Mouse (Mus musculus) left cerebral cortex, postnatal 25 days (tissue): ENCODE measurements around the gene Agpat3. TPM values are rescaled to one million over a fixed set of nuclear protein-coding genes. Genes with fewer than 3 reads are reported as not detected.

Source experiments
- DNase-seq, 2 experiments: peaks; one replicate each; pipeline ENCODE4 v3.0.0; 2022; ENCODE audit warnings: low spot score in 2 of 2, mixed read lengths in 1 of 2
- intact Hi-C: fragments of 180-260 bp; cut with DNase I; formaldehyde crosslinking; loops from one replicate; pipeline ENCODE4 v1.15.1; 2025
- total RNA-seq, 2 experiments: library from RNA; stranded (reverse); gene quantifications; 2 replicates each; pipeline ENCODE4 v1.2.3; 2021

Agpat3 gene
- total RNA-seq, 2 experiments from 2014 or later, result 258 to 277 TPM

GRCm38 (mm10) chr10:78279210-78279609 is 73.1 kb downstream of the Agpat3 start:
- peak; percentile 65 to 68 for DNase-seq
- intact Hi-C loops, result loop anchor here (1.0 kb wide), 2 partner anchors 113 to 117 kb away; no protein-coding TSS in a partner anchor

DNA sequence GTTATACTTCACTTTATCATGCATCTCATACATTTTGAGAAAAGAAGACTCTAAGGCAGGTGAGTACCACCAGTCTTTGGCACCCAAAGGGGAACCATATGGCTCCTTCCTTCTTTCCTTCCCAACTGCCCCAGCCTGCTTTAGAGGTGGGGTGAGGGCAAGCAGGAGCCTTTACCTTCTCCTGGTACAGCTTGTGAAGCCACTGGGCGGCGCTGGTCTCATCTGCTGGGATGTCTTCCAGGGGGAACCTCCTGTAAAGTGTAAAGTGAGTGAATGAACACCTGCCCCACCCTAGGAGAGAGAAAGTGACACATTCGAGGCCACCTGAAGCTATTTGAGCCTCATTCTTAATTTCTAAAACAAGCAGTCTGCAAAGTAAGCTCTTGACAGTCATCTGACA is 74.5 kb downstream of the Agpat3 start:
- DNase-seq, result no peak
- intact Hi-C loops, result no loop called here

DNA sequence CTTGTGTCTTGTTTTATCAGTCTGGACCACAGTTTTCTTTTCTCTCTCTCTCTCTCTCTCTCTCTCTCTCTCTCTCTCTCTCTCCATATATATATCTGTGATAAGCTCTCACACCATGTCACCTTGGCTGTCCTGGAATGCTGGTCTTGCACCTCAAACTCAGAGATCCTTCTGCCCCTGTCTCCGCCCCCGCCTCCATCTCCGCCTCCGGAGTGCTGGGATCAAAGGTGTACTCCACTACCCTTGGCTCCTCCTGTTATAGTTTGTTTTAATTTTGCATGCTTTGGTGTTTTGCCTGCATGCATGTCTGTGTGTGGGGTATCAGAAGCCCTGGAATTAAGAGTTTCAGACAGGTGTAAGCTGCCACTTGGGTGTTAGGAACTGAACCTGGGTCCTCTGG is 76.0 kb downstream of the Agpat3 start:
- no peak for DNase-seq
- intact Hi-C loops, result no loop called here

DNA sequence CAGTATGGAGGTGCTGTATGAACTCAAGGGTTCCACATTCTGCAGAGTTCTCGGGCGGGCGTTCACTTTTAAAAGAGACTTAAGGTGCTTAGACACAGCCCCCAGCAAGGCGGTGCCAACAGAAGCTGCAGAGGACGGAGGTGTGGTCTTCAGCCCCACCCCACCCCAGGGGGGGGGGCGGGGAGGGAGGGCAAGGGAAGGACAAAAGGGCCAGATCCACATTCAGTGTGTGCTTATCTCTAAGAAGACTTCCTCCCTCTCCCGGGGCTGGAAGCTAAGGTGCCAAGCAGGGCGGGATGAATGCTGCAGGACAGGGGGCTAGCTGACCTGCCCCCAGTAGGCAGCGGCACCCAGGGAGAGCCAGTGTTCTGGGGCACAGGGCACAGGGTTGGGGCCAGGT is 79.4 kb downstream of the Agpat3 start:
- no peak for DNase-seq
- intact Hi-C loops, result no loop called here

DNA sequence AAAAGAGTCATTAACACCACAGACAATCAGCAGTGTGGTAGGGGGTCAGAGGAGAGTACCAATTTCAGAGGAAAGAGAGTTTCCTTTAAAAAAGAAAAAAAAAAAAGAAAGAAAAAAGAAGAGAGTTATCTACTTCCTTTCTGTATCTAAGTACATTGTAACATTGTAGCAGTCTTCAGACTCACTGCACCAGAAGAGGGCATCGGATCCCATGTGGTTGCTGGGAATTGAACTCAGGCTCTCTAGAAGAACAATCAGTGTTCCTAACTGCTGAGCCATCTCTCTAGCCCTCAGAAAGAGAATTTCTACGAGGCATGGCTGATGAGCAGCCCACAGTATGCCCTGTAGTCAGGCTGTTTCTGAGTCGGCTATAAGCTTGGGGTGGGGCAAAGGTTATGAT is 86.4 kb downstream of the Agpat3 start:
- intact Hi-C loops, result no loop called here

GRCm38 (mm10) chr10:78264735-78265134 is 87.6 kb downstream of the Agpat3 start:
- no peak for DNase-seq
- intact Hi-C loops, result no loop called here

More for the DNA sequence above, 86.4 kb downstream of the Agpat3 start:
- no peak for DNase-seq

DNA sequence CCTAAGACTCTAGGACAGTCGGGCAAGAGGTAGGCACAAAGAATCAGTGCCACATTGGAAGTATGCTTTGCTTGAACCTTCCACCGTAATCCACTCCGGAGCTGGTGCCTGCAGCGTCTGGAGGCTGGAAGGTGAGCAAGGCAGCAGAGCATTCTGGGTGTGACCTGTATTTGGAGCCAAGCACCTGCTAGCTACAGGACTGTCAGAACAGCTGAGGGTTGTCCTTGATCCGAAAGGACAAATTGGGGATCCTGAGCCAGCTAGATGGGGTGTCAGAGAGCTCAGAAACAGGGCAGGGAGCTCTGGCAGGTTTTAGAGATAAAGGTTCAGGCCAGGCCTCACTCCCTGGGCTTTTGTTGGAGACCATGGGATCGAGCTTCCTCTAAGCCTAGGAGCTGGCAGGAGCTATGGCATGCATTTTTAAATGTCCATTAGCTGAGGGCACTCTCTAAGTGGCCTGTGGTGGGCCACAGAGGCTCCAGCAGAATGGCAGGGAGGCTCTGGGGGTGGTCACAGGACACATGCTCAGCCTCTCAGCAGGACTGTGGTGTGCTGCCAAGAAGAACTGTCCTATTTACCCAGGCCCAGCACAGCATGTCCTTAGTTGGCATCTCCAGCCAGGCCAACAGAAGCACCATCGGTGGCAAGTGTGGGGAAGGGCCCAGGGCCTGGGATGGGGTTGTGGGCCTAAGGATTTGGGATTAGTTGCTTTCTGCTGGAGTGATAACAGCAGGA is 91.2 kb downstream of the Agpat3 start:
- intact Hi-C loops, result no loop called here
- no peak for DNase-seq

DNA sequence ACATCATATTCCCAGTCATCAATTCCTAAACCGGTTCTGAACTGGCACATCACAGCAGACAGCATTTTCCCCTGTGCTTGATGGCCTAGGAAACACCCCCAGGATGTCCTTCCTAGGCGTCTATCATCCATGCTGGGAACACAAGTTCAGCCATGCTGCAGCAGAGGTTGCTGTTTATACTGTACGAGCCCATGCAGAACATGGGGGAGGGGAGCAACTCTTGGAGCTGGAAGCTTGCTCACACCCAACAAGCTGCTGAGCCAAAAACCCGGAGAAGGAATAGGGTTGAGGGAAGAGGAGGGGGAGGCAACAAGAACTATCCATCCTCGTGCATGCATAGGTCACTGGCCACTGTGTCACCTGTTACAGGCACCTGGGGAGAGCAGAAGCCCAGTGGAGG is 92.0 kb downstream of the Agpat3 start:
- no peak for DNase-seq
- intact Hi-C loops, result no loop called here

DNA sequence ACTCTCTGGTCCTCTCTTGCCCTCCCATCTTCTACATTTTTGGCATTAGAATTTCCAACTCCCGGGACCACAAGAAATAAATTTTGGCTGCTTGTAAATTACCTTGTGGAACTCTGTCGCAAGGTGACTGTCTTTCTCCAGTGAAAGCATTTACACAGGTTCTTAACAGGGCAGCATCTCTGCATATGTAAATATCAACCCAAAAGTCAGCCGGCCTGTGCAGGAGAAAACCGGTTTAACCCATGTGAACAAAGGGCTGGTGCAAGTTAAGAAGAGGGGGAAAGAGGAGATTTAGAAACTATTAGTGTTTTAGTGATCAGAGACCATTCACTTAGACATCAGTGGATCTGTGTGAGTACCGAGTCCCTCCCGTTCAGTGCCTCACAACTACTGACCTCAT is 92.6 kb downstream of the Agpat3 start:
- intact Hi-C loops, result no loop called here

DNA sequence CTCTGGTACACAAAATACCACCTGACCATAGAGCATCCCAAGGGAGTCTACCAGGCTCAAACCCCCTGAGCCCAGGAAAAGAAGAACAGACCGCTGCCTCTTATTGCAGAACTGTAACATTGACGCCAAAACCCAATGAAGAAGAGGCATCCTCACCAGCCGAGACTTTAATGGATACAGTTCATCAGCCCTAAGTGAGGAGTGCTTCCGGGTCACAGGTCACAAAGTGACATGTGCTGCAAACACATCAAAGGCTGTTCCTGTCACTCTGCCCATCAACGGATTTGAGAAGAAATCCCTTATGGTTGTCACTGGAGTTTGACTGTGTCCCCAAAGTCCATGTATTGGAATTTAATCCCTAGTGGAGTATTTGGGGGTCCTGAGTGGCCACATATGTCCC is 93.1 kb downstream of the Agpat3 start:
- intact Hi-C loops, result no loop called here
- DNase-seq, result no peak

More for the DNA sequence above, 92.6 kb downstream of the Agpat3 start:
- no peak for DNase-seq

DNA sequence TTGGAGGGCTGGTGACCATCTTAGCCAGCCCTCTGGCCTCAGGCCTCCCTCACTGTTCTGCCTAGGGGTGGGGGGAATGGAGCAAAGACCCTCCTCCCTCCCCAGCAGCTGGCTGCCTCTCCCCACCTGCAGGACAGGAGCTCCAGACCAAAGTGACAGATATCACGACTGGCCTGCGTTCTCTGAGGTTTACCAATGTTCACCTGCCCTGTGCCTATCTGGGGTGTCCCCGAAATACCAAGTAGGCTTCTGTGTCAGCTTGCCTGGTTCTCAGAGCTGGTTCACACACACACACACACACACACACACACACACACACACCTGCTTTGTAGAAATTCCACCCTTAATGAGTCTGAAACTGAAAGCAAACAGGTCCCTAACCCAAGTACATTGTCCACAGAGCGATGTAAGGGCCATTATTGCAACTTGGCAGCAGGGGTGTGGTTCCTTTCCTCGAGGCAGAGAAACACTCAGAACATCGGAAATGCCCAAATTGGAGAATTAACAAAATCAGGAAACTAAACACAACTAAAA is 94.1 kb downstream of the Agpat3 start:
- intact Hi-C loops, result no loop called here
- DNase-seq, result no peak

DNA sequence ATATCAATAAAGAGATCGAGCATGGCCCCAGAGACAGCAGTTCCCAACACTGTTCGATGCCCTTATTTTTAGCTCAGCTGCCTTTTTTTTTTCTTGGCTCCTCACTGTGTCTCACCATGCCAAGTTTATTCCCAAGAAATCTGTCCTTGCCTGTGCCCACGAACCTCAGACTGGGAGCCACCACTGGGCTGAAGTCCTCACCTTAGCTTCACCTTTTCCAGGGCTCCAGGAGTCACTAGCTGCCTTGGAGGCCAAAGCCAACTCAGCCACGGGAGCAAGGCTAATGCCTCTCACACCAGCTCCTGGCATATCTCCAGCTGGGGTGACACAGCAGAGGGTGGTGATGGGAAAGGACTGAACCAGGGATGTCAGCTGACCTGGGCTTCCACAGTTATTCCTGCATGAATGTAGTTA is 96.6 kb downstream of the Agpat3 start:
- peak in 1 of 2 experiments; percentile 69 for DNase-seq
- intact Hi-C loops, result no loop called here

DNA sequence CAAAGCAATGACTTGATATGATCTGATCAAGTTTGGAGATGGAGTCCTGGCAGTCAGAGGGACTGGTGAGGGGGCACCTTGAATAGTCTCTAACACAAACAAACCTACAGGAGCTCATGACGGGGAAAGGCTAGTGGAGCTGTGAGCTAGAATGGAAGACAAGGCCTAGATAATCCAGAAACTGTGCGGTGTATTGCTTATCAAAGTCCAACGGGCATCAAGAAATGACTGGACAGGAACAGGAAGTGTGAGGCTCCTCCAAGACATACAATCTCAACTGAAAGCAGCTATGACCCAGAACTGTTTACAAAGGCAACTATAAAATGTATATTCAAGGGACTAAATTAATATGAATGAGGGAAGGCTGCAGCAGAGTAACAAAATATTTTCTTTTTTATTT is 105.1 kb downstream of the Agpat3 start:
- no peak for DNase-seq
- intact Hi-C loops, result loop anchor here (10.0 kb wide), 1 partner anchor 328 kb away; the partner anchor contains the start of gene Ilvbl

- DNase-seq, result no peak
- intact Hi-C loops, result loop anchor here (10.0 kb wide), 1 partner anchor 328 kb away; the partner anchor contains the start of gene Ilvbl
Measured at GRCm38 (mm10) chr10:78246725-78247124, 105.6 kb downstream of the Agpat3 start.

GRCm38 (mm10) chr10:78245225-78245547 is 107.1 kb downstream of the Agpat3 start:
- intact Hi-C loops, result loop anchor here (10.0 kb wide), 1 partner anchor 330 kb away; the partner anchor contains the start of gene Ilvbl
- no peak for DNase-seq

DNA sequence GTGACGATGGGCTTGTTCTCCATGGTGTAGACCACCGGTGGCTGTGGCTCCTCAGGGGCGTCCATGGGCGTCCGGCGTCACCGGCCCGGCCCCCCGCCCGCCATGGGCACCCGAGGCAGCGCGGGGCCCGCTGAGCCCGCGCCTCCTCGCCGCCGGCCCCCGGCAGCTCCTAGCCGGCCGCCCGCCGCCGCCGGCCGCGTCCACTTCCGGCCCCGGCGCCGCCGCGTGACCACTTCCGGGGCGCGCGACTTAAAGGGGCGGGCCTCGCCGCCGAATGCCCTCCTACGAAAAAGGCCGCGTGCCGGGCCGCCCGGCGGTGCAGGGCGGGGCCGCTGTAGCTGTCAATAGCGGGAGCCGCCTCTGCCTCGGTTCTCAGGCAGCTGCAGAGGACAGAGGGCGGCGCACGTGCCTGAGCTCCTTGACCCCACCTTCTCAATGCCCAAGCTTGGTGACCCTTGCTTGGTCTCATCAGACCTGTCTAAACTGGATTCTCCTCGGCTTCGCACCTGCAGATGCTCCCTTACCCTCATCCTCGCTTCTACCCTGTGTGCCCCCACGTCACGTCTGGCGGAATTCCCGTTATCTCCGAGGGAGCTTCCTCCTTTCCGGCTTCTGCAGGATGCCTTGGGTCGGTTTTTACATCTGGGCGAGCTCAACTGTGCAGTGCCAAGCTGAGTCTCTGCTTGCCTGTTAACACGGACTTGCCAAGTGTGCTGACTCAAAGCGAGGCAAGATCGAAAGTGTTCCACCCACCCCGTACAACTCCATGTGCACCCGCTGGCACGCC is 107.7 kb downstream of the Agpat3 start, which contains the start of gene Trappc10:
Gene Trappc10, minus strand, starts transcription at position 204 of the 787 bp plus-strand sequence.
- peak; percentile 88 to 91 for DNase-seq
- intact Hi-C loops, result loop anchor here (10.0 kb wide), 1 partner anchor 330 kb away; the partner anchor contains the start of gene Ilvbl

DNA sequence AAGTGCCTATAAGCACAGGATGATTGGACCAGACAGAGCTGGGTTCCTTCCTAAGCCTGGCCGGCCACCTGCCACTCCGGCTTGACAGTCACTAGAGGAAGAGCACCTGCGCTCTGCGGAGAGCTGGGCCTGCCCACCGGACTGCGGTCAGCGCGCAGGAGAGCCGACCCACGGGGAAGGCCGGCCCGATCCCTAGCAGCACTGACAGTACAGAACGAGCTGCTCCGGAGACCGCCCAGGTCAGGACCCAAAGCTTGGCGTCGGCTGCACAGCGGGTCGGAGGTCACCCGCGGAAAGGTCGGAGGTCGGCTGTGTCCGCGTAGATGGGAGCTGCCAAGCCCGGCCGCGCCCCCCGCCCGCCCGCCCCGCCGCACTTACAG is 108.2 kb downstream of the Agpat3 start:
- intact Hi-C loops, result loop anchor here (10.0 kb wide), 1 partner anchor 331 kb away; the partner anchor contains the start of gene Ilvbl
- DNase-seq, result no peak

DNA sequence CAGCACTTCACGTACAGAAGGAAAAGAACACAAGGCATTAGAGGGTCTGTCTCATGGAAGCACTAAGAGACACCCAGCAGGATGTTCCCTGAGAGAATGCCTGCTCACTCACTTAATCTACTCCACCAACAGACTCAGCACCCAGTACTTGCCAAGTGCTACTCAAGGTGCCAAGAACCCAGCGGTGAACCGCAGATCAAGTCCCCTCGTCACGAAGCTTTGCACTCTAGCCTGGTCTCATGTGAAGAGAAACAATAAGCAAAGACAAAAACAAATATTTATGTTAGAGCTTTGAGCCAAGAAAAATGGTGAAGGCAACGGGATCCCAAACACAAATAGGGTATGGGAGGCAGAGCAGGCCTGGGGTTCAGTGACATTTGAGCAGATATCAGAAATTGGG is 113.4 kb downstream of the Agpat3 start:
- no peak for DNase-seq

DNA sequence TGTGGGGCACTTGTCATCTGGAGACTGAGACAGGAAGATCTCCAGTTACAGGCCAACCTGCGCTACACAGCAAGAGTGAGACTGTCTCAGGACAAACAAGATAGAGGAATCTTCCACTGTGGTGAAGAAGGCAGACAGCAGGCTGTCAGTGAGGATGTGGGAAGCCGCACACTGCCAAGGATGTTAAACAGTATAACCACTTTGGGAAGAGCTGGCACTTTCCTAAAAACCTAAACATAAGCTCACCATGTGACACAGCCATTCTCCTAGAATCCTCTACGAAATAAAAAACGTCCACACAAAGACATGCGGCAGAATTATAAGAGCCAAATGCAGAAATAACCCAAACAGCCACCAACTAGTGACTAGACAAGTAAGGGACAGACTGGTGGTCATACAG is 114.0 kb downstream of the Agpat3 start:
- intact Hi-C loops, result no loop called here
- DNase-seq, result peak in 1 of 2 experiments; percentile 82

More for the DNA sequence above, 113.4 kb downstream of the Agpat3 start:
- intact Hi-C loops, result no loop called here

- no peak for DNase-seq
- intact Hi-C loops, result no loop called here
Measured at GRCm38 (mm10) chr10:78237809-78238208, 114.5 kb downstream of the Agpat3 start.
